Mouse (Mus musculus) fibroblast of lung, adult 2 months (primary cell): ENCODE data around the gene Dab2.
A peak's percentile ranks its signal among the peaks of the same experiment; 100 is the strongest.

Source experiments
- DNase-seq: peaks from one replicate; pipeline ENCODE4 v3.0.0-alpha.2; 2011; ENCODE audit warnings: low read depth

Gene Dab2

DNA sequence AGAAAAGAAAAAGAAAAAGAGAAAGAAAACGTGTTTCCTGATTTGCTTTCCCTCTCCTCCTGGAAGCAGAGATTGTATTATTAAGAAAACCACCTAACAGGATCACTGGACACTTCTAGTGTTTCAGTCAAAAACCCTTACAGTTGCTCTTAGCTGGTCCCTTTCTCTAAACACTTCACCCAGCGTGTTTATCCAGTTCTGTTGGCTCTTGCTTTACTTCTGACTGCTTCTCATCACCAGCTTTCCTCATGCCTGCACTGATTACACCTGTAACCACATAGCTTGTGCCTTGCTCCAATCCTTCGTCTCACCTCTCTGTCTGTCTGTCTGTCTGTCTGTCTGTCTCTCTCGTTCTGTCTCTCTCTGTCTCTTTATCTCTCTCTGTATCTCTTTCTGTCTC is 25.9 kb downstream of the Dab2 start:
- DNase-seq = no peak

GRCm38 (mm10) chr15:6326011-6326410 is 26.4 kb downstream of the Dab2 start:
- peak; percentile 57 for DNase-seq

DNA sequence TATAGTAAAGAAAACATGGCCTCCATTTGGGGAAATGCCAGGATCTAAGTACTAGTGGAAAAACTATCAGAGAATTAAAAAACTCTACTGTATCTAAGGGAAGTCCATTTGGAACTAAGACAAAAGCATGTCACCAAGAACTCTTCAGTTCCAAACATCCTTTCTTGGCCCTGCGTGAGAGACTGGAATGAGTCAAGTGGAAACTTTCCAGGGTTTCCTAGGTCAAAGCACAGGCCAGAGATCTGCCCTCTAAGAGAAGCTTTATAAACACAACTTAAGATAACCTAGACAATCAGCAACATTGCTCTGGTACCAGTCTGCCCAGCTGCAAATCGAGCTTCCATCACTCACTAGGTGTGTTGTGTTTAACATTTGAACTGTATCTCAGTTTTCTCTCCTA is 31.8 kb downstream of the Dab2 start:
- DNase-seq = no peak

DNA sequence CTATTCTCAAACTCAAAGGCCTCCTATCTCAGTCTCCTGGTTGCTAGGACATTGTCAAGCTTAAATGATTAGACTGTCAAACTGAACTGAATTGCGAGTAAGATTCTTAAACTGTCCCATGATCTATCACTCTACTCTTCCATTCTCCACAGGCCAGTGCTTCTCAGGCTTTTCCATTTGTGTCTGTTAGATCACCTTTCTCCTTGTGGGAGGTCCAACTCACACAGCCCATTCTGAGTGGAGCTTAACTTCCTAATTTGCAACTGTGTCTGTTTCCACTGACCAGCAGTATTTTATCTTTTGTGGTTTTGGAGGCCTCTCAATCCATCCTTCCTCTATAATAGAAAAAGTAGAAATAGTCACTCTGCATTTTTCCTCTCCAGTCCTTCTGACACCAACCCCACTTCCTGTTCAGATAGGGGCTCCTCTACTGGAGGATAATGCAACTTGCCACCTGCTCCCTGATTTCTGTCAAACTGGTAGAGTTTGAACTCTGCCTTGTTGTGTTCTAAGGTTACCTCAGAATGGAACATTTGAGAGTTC is 35.1 kb downstream of the Dab2 start:
- no peak for DNase-seq

DNA sequence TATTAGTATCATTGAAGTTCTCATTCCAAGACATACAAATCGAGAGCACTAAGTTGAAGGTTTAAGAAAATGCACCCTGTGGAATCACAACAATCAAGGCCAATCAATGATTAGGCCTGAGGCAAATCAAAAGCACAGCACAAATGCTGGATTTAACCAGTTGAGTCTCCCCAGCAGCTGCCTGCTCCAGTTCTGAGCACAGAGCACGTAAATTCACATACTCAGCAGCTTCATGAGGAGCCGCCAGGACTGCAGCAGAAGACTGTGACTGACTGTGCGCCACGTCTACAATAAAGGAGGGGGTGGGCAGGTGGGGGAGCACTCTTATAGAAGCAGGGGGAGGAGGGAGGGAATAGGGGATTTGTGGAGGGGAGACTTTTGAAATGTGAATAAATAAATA is 40.2 kb downstream of the Dab2 start:
- DNase-seq = no peak

DNA sequence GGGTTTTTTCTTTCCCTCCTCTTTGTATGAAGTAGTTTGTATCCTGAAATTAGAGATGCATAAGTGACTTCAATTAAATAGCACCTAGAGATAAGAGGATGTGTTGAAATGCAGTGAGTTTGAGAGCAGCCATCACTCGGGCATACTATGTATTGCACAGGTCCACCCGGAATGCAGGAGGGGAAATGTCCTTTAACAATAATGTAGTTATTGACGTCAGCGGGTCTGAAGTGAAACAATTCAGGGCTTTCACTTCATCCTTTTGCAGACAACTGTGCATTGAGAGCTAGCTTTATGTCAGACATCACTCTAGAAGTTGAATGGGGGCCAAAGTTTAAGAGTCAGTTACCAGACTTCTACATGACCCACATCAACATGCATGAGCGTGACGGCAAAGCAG is 40.8 kb downstream of the Dab2 start:
- DNase-seq = no peak

- DNase-seq = no peak
Observed at GRCm38 (mm10) chr15:6341427-6341826, 41.8 kb downstream of the Dab2 start.

- no peak for DNase-seq
Observed at GRCm38 (mm10) chr15:6353901-6354300, 54.3 kb downstream of the Dab2 start.

- DNase-seq = no peak
Observed at GRCm38 (mm10) chr15:6359859-6360258, 60.3 kb downstream of the Dab2 start.

- DNase-seq = no peak
Observed at GRCm38 (mm10) chr15:6369974-6370373, 70.4 kb downstream of the Dab2 start.

DNA sequence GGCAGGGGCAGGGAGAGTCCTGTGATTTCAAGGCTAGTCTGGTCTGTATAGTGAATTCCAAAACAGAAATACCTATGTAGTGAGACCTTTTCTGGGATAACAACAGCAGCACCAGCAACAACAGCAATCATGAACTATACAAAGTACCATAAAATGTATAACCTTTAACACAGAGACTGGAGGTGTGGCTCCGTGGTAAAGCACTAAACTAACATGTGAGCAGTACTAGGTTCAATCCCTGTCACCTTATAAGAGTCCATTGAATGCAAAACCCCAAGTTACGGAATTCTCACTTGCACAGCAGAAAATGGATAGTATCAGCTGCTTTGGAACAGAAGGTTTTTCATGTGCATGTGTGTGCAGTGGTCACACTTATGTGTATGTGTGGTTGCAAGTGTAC is 71.9 kb downstream of the Dab2 start:
- DNase-seq = no peak

- DNase-seq = no peak
Observed at GRCm38 (mm10) chr15:6375016-6375415, 75.4 kb downstream of the Dab2 start.

DNA sequence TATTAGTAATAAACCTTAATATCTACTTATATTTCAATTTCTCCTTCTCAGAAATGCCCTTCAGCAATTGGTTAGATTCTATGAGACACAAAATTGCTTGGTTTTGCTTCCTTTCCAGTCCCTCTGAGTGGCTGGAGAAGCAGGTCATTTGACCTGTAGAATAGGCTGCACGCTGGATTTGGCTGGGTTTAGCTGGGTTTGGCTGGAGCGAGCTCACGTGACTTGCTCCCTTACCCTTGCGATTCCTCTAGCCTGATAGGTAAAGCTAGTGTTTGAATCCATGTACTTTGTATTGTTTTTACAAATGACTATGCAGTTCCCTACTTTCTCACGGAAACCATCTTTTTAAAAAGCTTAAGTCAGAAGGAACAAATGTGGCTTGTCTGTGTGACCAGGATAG is 76.4 kb downstream of the Dab2 start:
- no peak for DNase-seq

- DNase-seq = no peak
Observed at GRCm38 (mm10) chr15:6376785-6377184, 77.2 kb downstream of the Dab2 start.

DNA sequence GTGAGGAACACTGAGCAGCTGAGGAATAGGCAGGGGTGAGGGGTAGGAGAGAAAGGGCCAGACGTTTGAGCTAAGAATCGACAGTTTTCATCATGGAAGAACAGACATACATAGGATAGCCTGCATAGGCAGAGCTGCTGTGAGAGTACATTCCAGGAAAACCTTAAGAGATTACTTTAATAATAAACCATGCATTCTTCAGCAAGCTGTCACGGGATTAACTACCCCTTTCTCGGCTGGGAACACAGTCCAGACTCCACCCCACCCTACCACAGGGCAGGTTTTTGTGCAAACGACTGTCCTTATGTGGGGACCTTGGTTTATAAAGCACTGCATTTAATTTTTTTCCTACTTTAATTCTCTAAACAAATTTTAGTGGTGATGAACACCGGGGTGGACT is 84.4 kb downstream of the Dab2 start:
- no peak for DNase-seq

GRCm38 (mm10) chr15:6385241-6385640 is 85.7 kb downstream of the Dab2 start:
- DNase-seq = no peak

DNA sequence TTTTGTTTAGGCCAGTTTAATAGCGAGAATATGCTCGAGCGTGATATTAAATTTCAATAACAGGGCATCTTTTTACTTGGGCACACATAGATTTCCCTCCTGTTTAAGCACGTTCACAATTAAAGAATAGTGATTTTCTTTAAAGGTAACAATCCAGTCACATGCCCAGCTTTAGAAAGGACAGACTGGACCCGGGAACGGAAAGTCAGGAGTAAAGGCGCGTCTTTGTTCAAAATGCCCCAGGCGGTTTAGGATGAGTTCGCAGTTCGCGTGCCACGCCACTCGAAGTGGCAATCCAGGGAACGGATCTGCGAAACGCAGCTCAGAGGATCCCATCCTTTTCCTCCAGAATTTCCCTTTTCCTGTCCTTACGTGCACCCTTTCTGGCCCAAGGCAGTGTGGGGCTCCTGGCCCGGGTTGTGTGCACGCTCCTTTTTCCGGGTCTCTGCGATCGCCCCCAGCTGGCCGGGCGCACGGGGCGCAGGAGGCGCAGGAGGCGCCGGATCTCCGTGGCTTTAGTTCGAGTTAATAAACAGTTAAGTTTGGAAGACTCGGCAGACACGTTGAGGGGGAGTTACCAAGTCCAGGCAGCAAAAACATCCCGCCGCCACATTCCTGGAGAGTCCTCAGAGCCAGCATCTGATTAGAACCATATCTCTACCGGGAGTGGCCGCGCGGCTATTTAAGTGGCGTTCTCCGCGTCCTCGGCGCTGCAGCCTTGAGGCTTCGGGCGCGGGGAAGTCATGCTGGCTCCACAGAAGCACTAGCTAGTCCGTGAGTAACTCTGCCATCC is 86.8 kb downstream of the Dab2 start:
- peak; percentile 79 for DNase-seq

GRCm38 (mm10) chr15:6386961-6387728 is 87.6 kb downstream of the Dab2 start:
- DNase-seq = no peak

- DNase-seq = no peak
Observed at GRCm38 (mm10) chr15:6387729-6388070, 88.1 kb downstream of the Dab2 start.

GRCm38 (mm10) chr15:6388146-6388545 is 88.6 kb downstream of the Dab2 start:
- no peak for DNase-seq

DNA sequence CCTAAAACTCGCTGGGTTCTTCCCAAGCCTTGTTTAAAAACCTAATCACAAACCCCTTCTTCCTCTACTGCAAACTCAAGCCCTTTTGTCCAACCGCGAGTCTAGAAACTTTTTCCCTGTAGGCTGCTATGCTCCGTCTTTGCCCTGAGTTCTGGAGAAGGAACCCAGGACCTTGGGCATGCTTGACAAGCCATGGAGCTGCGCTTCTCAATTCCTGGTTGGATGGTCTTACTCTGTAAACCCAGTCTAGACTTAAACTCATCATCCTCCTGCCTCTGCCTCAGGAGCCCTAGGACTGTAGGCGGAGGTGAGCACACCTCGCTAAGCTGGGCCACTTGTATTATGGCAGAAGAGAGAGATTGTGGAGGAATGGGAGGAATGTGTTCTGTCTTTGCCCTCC is 89.0 kb downstream of the Dab2 start:
- no peak for DNase-seq

GRCm38 (mm10) chr15:6390106-6390505 is 90.5 kb downstream of the Dab2 start:
- DNase-seq = no peak

GRCm38 (mm10) chr15:6390657-6391056 is 91.1 kb downstream of the Dab2 start:
- no peak for DNase-seq
